Mouse (Mus musculus) forebrain, embryonic 13.5 days (tissue): ENCODE data around the gene Cd248. TPM values are rescaled to one million over a fixed set of nuclear protein-coding genes. Genes with fewer than 3 reads are reported as not detected.
"Not testable (repeated sequence)": the region's sequence is repeated elsewhere in the genome, so short reads cannot be mapped to it uniquely, and the experiment has no call there.

Experiments used
- ATAC-seq: fragments of 200-750 bp; cut with Nextera tagmentation; 2 replicates; pipeline ENCODE4 v1.8.0; 2017
- H3K27ac ChIP-seq: fragments of 300-500 bp; sonication (generic); 2 replicates; pipeline ENCODE4 v1.5.1; 2015; ENCODE audit warnings: inconsistent platforms, mild to moderate bottlenecking, moderate library complexity
- H3K27me3 ChIP-seq: fragments of 300-500 bp; sonication (generic); 2 replicates; pipeline ENCODE4 v1.6.1; 2015; ENCODE audit warnings: mild to moderate bottlenecking, inconsistent platforms
- H3K36me3 ChIP-seq: fragments of 300-500 bp; sonication (generic); 2 replicates; pipeline ENCODE4 v1.6.1; 2015; ENCODE audit warnings: mild to moderate bottlenecking, inconsistent platforms; ENCODE audit not compliant: poor library complexity, severe bottlenecking
- H3K4me1 ChIP-seq: fragments of 300-500 bp; sonication (generic); 2 replicates; pipeline ENCODE4 v1.6.1; 2015; ENCODE audit warnings: inconsistent platforms
- H3K4me2 ChIP-seq: fragments of 300-500 bp; sonication (generic); 2 replicates; pipeline ENCODE4 v1.6.1; 2015; ENCODE audit warnings: inconsistent platforms, mild to moderate bottlenecking, moderate library complexity
- H3K4me3 ChIP-seq: fragments of 300-500 bp; sonication (generic); 2 replicates; pipeline ENCODE4 v1.5.1; 2015; ENCODE audit warnings: mild to moderate bottlenecking, inconsistent platforms
- H3K9ac ChIP-seq: fragments of 300-500 bp; sonication (generic); 2 replicates; pipeline ENCODE4 v1.6.1; 2015; ENCODE audit warnings: mild to moderate bottlenecking, inconsistent platforms
- H3K9me3 ChIP-seq: fragments of 300-500 bp; sonication (generic); replicated peaks from 2 replicates; pipeline ENCODE4 v1.6.1; 2016; ENCODE audit warnings: inconsistent platforms
- WGBS: fragments of 180-500 bp; shearing (Covaris S2); methylation state at CpG from one replicate; pipeline ENCODE4 v1.1.7; 2015; 5-methylcytosine and 5-hydroxymethylcytosine counted together
- polyA plus RNA-seq: library from polyadenylated mRNA; unstranded; fragments of >200 nt; fragmentation: Nextera tagmentation; extraction: Ambion mirVana; gene quantifications from 2 replicates; pipeline ENCODE4 v1.2.1, GENCODE M21; 2015

Cd248 gene
- polyA plus RNA-seq, 1 experiment from 2014 or later = 7.0 TPM

DNA sequence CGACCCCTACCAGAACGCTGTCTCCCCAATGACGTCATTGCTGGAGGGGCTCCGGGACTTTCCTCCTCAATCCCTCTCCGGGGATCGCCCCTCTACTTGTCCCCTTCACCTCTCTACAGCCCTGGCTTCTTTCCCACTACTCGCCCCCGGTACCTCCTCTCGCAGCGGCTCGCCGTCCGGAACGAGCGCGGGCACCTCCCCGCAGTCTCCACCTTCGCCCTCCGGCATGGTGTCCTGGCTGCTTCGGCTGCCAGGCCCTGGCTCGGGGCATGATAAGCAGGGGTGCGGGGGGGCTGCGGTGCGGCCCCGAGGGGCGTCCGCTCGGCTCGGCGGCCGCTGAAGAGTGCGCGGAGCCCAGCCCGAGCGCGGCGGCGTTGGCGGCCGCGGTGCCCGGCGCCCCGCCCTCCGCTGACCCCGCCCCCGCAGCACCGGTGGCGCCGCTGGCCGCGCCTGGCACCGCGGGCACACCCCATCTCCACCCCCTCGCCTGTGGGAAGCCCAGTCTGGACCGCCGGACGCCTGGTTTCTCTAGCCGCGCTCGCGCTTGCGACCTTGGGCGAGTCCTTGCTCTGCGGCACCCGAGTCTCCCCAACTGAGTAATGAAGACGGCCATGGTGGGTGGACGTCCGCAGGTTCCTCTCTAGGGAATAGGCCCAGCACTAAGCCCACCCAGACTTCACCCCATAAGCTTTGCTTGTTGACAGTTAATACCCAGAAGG is 17.4 kb downstream of the Cd248 start, which contains the start of gene Tmem151a:
TSS of gene Tmem151a (minus strand) at position 387 of the 719 bp plus-strand sequence.
- Histone ChIP-seq H3K27ac (no peak within 1 kb of the TSS), H3K9me3 (no peaks in the 10 kb centered on the region), H3K4me1 (peaks cover 28% of the 10 kb centered on the region), H3K4me3 (peak within 1 kb of the TSS; percentile 52), H3K4me2 (peak within 1 kb of the TSS; percentile 85), H3K9ac (peak within 1 kb of the TSS; percentile 73), H3K27me3 (peaks cover 62% of the 10 kb centered on the region), H3K36me3 (peaks cover 1% of the 10 kb centered on the region; the same call in 1 of the 2 replicates)
- ATAC-seq = no peak
- 1% methylated on average over 62 of the region's 69 CpGs for WGBS

DNA sequence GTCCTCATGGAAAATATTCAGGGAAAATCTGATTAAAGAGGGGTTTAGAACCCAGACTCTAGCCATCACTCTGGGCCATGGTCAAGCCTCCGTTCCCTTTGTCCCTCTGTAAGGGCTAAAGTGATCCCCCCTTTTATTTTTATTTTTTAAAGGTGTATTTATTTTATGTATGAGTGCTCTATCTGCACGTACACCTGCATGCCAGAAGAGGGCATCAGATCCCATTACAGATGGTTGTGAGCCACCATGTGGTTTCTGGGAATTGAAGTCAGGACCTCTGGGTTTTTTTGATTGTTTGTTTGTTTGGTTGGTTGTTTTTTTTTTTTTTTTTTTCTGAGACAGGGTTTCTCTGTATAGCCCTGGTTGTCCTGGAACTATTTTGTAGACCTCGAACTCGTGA is 18.7 kb downstream of the Cd248 start:
- Histone ChIP-seq H3K27me3 (peaks cover 50% of the 10 kb centered on the region), H3K36me3 (peaks cover 14% of the 10 kb centered on the region), H3K4me1 (peaks cover 28% of the 10 kb centered on the region)
- not testable (repeated sequence) for H3K4me2 ChIP-seq, H3K27ac ChIP-seq, H3K9me3 ChIP-seq, H3K4me3 ChIP-seq, H3K9ac ChIP-seq, ATAC-seq
- WGBS = 50% methylated on average over 4 of the region's 4 CpGs

DNA sequence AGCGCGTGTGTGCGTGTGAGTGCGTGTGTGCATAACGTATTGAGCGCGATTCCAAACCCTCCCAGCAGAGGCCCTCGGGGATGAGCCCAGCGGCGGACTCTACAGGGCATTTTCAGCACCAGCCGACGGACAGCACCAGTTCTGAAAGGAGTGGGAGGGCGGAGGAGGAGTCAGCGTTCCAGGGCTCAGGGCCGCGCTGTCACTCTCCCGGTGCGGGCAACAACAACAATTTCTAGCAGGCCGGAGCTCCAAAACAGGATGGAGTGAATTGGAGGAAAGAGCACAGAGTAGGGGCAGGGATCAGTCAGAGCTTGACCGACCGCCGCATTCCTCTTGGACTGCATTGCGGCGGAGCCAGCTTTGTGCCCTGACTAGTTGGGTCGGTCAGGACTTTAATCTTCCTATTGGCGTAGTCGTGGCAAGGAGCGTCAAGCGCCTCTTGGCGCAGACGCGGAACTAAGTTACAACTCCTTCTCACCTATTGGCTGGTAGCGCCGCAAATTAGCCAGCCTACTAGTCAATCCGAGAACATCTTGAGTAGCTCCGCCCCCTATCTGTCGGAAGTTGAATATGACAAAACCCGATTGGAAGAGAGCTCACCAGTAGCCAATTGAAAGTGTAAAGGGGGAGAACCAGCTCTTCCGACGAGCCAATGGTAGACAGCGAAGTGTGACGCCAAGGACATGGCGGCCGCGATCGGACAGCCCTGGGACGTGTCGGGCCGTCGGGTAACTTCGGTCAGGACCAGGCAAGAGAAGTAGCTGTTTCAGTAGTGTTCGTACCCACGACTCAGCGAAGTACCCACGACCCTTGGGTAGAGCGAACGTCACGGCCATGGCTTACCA is 20.2 kb downstream of the Cd248 start, which contains the start of gene Yif1a:
TSS of gene Yif1a (plus strand) at position 655 of the 845 bp plus-strand sequence.
- Histone ChIP-seq H3K9ac (peak within 1 kb of the TSS; percentile 84), H3K9me3 (no peaks in the 10 kb centered on the region), H3K4me2 (peak within 1 kb of the TSS; percentile 81), H3K4me1 (peaks cover 31% of the 10 kb centered on the region), H3K27me3 (peaks cover 34% of the 10 kb centered on the region), H3K27ac (peak within 1 kb of the TSS; percentile 76), H3K36me3 (peaks cover 29% of the 10 kb centered on the region), H3K4me3 (peak within 1 kb of the TSS; percentile 83)
- peak; percentile 96 for ATAC-seq
- WGBS = under 1% methylated on average over 58 of the region's 58 CpGs

DNA sequence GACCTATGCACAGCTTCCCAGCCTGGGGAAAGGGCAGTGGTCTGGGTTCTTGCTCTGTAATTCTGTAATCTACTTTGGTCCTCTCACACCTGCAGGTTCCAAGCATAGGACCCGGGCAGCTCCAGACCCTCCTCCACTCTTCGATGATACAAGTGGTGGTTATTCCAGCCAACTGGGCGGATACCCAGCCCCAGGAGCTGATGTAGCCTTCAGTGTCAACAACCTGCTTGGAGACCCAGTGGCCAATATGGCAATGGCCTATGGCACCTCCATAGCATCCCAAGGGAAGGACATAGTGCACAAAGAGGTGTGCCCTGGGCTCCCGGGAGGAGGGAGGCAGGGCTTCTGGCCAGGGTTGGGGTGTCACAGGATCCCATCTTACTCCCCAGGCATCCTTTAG is 21.4 kb downstream of the Cd248 start:
- Histone ChIP-seq H3K4me3 (peak overlapping the region; percentile 83), H3K4me2 (peak overlapping the region; percentile 81), H3K9ac (peak overlapping the region; percentile 84; the same call in 1 of the 2 replicates), H3K4me1 (peaks cover 42% of the 10 kb centered on the region), H3K27me3 (peaks cover 22% of the 10 kb centered on the region), H3K27ac (no peak overlapping the region), H3K9me3 (no peaks in the 10 kb centered on the region), H3K36me3 (peaks cover 37% of the 10 kb centered on the region)
- 90% methylated on average over 4 of the region's 4 CpGs for WGBS
- no peak for ATAC-seq

DNA sequence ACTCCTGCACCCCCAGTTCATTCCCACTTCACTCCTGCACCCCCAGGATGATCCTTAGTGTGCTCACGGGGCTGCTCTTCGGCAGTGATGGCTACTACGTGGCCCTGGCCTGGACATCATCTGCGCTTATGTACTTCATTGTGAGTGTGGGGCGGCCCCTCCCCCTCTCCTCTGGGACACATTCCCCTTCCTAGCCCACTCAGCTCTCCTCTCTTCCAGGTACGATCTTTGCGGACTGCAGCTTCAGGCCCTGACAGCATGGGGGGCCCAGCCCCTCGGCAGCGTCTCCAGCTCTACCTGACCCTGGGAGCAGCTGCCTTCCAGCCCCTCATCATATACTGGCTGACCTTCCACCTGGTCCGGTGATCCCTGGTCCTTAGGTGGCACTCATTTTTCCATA is 24.2 kb downstream of the Cd248 start:
- H3K36me3 ChIP-seq = peaks cover 37% of the 10 kb centered on the region
- no peak overlapping the region for H3K4me2 ChIP-seq
- WGBS = 90% methylated on average over 10 of the region's 10 CpGs
- H3K27ac ChIP-seq = no peak overlapping the region
- H3K9ac ChIP-seq = no peak overlapping the region
- ATAC-seq = no peak
- H3K9me3 ChIP-seq = no peaks in the 10 kb centered on the region
- H3K27me3 ChIP-seq = no peaks in the 10 kb centered on the region
- peaks cover 58% of the 10 kb centered on the region for H3K4me1 ChIP-seq
- no peak overlapping the region for H3K4me3 ChIP-seq

DNA sequence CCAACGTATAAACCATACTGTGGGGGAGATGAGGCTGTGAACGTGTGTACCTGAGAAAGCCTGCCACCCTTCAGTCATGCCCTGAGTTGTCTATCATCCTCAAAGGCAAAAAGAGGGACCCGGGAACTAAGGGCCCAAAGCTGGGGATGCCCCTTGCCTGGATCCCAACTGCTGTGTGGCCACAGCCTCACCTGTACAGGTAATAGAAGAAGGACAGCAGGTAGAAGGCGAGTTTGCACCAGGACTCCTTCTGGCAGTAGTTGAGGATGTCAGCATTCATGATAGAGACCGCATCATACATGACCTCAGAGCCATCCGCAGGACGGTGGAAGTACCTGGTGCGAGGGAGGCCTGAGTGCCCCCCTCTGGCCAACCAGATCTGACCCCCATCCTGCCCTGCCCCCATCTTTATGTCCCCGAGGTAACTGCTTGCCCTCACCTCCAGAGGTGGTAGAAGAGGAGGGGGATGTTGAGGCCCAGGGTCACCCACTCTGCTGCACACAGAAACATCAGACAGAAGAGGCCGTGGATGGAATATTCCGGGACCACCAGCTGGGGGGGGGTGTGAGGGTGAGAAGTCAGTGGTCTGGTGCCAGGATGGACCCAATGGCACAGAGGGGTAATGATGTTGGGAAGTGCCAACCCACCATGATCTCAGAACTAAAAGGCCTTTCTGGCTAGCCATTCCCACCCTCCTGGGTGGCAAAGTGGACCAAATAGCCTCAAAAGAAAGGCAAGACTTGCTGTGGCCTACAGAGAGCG is 25.8 kb downstream of the Cd248 start:
- peak overlapping the region; percentile 56 for H3K9ac ChIP-seq
- peaks cover 37% of the 10 kb centered on the region for H3K36me3 ChIP-seq
- 73% methylated on average over 12 of the region's 12 CpGs for WGBS
- peaks cover 64% of the 10 kb centered on the region for H3K4me1 ChIP-seq
- no peaks in the 10 kb centered on the region for H3K27me3 ChIP-seq
- ATAC-seq = no peak; the same call in 1 of the 2 replicates
- peak overlapping the region; percentile 88 for H3K27ac ChIP-seq
- peak overlapping the region; percentile 61; the same call in 1 of the 2 replicates for H3K4me3 ChIP-seq
- H3K4me2 ChIP-seq = peak overlapping the region; percentile 71
- H3K9me3 ChIP-seq = no peaks in the 10 kb centered on the region

DNA sequence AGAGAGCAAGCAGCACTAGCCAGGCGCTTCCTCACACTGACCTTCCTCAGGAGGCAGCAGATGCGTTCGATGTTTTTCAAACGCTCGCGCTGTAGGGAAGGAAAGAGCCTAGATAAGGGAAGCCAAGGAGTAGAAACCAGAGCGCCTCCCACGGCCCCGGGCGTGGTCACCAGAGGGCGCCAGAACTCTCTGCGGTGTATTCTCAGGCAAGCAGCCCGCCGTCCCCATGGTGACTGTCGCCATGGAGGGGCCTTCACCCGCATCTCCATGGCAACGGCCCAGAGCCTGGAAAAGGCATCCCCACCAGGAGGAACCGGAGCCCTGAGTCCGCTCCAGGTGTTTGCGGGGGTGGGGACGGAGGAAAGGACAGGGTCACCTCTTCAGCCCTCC is 26.4 kb downstream of the Cd248 start:
- Histone ChIP-seq H3K9ac (peak overlapping the region; percentile 61), H3K4me3 (peak overlapping the region; percentile 61), H3K27me3 (no peaks in the 10 kb centered on the region), H3K4me2 (peak overlapping the region; percentile 71), H3K9me3 (no peaks in the 10 kb centered on the region), H3K4me1 (peaks cover 64% of the 10 kb centered on the region), H3K27ac (peak overlapping the region; percentile 88), H3K36me3 (peaks cover 40% of the 10 kb centered on the region)
- ATAC-seq = peak; percentile 76
- under 1% methylated on average over 21 of the region's 21 CpGs for WGBS

DNA sequence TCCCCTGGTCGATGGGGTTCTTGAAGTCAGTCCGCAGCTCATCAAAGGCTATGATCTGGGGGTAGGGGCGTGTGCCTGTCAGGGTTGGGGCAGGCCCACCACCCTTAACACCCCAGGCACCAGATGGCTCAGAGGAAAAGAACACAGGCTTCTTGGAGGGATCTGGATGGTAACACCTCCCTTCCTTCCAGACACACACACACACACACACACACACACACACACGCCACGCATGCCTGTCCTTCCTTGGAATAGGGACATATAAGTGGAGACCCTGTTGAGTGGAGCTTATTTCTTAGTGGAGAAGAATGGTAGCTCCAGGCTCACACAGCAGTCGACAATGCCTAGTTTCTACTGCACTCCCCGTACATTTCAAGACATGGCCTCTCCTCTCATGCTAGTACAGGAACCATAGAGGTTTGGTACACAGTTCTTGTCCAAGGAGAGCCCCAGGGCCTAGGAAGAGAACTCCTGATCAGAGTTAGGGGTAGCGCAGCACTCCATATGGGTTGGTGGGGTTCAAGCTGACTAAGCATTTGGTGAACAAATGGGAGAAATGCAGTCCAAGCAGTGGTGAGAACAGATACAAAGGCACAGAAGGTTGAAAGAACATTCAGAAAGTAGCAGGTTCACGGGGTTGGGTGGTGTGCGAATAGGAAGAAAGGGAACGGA is 27.0 kb downstream of the Cd248 start:
- 31% methylated on average over 11 of the region's 11 CpGs for WGBS
- peak; percentile 16 for ATAC-seq
- Histone ChIP-seq H3K9ac (peak overlapping the region; percentile 61), H3K9me3 (no peaks in the 10 kb centered on the region), H3K4me3 (peak overlapping the region; percentile 61), H3K27me3 (no peaks in the 10 kb centered on the region), H3K36me3 (peaks cover 46% of the 10 kb centered on the region), H3K4me2 (peak overlapping the region; percentile 71), H3K4me1 (peaks cover 65% of the 10 kb centered on the region), H3K27ac (peak overlapping the region; percentile 88)

DNA sequence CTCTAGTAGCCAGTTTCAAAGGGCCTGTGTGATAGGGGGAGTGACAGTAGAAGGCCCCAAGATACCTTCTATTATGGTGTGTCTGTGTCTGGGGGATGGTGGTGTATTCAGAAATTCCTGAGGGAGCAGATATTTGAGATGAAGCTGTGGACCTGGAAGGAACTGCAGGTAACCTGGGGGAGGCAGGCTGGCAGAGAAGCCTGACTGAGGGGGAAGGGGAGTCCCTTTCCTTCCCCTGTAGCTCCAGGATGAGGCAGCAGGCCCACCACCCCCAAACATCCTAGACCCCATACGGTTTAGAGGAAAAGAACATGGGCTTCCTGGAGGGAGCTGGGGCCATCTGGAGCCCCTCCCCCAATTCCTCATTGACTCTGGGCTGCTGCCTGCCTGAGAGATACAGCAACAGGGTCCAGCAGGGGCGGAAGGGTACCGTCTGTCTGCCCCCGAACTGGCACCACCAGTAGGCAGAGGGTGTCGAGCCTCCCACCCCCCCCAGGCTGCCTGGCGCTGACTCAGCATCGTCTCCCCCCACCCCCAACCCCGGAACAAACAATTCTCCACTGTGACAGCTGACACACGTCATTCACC is 28.1 kb downstream of the Cd248 start:
- Histone ChIP-seq H3K4me2 (peak overlapping the region; percentile 71), H3K4me3 (peak overlapping the region; percentile 61), H3K9ac (peak overlapping the region; percentile 83), H3K36me3 (peaks cover 49% of the 10 kb centered on the region), H3K4me1 (peaks cover 65% of the 10 kb centered on the region), H3K27me3 (no peaks in the 10 kb centered on the region), H3K9me3 (no peaks in the 10 kb centered on the region), H3K27ac (peak overlapping the region; percentile 88)
- whole genome bisulfite sequencing = 19% methylated on average over 9 of the region's 9 CpGs
- ATAC-seq = no peak

DNA sequence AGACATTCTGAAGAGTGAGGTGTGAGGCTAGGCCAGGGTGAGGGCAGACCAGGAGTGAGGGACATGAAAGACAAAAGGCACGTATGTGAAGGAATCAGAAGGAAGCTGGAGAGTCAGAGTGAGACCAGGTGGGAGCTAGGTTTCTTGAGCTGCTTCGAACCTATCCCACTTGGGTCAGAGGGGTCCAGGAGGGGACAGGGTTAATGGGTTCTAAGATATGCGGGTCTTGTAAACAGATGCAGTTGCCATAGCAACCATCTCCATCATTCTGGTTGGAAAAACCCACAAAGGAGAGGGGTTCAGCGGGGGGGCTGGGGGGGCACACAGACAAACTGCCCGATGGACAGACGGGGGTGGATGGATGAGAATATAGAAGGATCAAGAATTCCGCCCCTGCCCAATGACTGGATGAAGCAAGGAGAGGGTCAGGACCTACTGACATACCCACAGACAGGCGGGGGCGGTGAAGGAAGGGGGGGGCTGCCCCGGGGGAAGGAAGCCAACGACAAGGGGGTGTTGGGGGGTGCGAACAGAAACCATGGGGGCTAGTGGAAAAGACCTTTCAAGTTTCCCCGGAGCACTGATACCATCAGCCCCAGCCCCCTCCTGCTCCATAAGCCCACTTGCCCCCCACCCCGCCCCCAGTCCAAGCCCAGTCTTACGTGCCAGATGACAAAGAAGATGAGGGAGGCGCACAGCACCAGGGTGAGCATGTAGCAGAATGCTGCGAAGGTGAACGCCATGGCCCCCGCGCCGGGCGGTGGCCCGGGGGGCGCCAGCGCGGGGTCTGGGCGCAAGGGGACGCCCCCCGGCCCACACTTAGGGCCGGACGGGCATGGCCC is 29.9 kb downstream of the Cd248 start:
- WGBS = 4% methylated on average over 30 of the region's 31 CpGs
- Histone ChIP-seq H3K27ac (peak overlapping the region; percentile 86), H3K4me1 (peaks cover 65% of the 10 kb centered on the region), H3K9ac (peak overlapping the region; percentile 83), H3K4me2 (peak overlapping the region; percentile 71), H3K4me3 (peak overlapping the region; percentile 61), H3K36me3 (peaks cover 49% of the 10 kb centered on the region), H3K9me3 (no peaks in the 10 kb centered on the region), H3K27me3 (no peaks in the 10 kb centered on the region)
- peak; percentile 20 for ATAC-seq
